Mouse (Mus musculus) stomach, postnatal 0 days (tissue): ENCODE results near the gene Ghsr. TPM values are rescaled to one million over a fixed set of nuclear protein-coding genes. Genes with fewer than 3 reads are reported as not detected.

ENCODE experiments used
- ATAC-seq: fragments of 200-750 bp; cut with Nextera tagmentation; 2 replicates; pipeline ENCODE4 v1.8.0; 2017; ENCODE audit not compliant: low FRiP score, low TSS enrichment
- DNase-seq: peaks from one replicate; pipeline ENCODE4 v3.0.0-alpha.2; 2016; ENCODE audit warnings: low spot score
- H3K27ac ChIP-seq: fragments of 300-500 bp; sonication (generic); replicated peaks from 2 replicates; pipeline ENCODE4 v1.5.1; 2014; ENCODE audit warnings: mild to moderate bottlenecking, control low read depth
- H3K27me3 ChIP-seq: fragments of 300-500 bp; sonication (generic); 2 replicates; pipeline ENCODE4 v1.6.1; 2014; ENCODE audit warnings: low read length; ENCODE audit not compliant: control insufficient read depth, insufficient read depth
- H3K36me3 ChIP-seq: fragments of 300-500 bp; sonication (generic); 2 replicates; pipeline ENCODE4 v1.6.1; 2014; ENCODE audit warnings: low read length, mixed read lengths; ENCODE audit not compliant: control insufficient read depth, insufficient read depth
- H3K4me1 ChIP-seq: fragments of 300-500 bp; sonication (generic); replicated peaks from 2 replicates; pipeline ENCODE4 v1.6.1; 2014; ENCODE audit warnings: antibody characterized with exemption; ENCODE audit not compliant: control insufficient read depth, insufficient read depth
- H3K4me2 ChIP-seq: fragments of 300-500 bp; sonication (generic); replicated peaks from 2 replicates; pipeline ENCODE4 v1.6.1; 2014; ENCODE audit warnings: low read depth, mild to moderate bottlenecking, control low read depth, moderate library complexity
- H3K4me3 ChIP-seq: fragments of 300-500 bp; sonication (generic); 2 replicates; pipeline ENCODE4 v1.5.1; 2014; ENCODE audit warnings: low read depth, low read length, control low read depth
- H3K9ac ChIP-seq: fragments of 300-500 bp; sonication (generic); 2 replicates; pipeline ENCODE4 v1.6.1; 2014; ENCODE audit warnings: mild to moderate bottlenecking, low read length, control low read depth, mixed read lengths
- H3K9me3 ChIP-seq: fragments of 300-500 bp; sonication (generic); 2 replicates; pipeline ENCODE4 v1.6.1; 2016; ENCODE audit warnings: low read length; ENCODE audit not compliant: control insufficient read depth
- CTCF ChIP-seq: IDR thresholded peaks from 2 replicates; pipeline ENCODE4 v1.5.1; 2016; ENCODE audit warnings: antibody characterized with exemption, low read depth, mild to moderate bottlenecking, moderate library complexity
- EP300 ChIP-seq: optimal IDR thresholded peaks from 2 replicates; pipeline ENCODE3; 2016; ENCODE audit warnings: antibody characterized with exemption
- WGBS: fragments of 180-500 bp; shearing (Covaris S2); extraction: QIAGEN DNeasy Blood & Tissue Kit; methylation state at CpG from one replicate; pipeline ENCODE4 v1.1.7; 2014; 5-methylcytosine and 5-hydroxymethylcytosine counted together
- polyA plus RNA-seq: library from polyadenylated mRNA; unstranded; fragments of >200 nt; fragmentation: Nextera tagmentation; extraction: Ambion mirVana; gene quantifications from 2 replicates; pipeline ENCODE4 v1.2.1, GENCODE M21; 2015

The Ghsr gene
- polyA plus RNA-seq, 1 experiment from 2014 or later, result not detected

DNA sequence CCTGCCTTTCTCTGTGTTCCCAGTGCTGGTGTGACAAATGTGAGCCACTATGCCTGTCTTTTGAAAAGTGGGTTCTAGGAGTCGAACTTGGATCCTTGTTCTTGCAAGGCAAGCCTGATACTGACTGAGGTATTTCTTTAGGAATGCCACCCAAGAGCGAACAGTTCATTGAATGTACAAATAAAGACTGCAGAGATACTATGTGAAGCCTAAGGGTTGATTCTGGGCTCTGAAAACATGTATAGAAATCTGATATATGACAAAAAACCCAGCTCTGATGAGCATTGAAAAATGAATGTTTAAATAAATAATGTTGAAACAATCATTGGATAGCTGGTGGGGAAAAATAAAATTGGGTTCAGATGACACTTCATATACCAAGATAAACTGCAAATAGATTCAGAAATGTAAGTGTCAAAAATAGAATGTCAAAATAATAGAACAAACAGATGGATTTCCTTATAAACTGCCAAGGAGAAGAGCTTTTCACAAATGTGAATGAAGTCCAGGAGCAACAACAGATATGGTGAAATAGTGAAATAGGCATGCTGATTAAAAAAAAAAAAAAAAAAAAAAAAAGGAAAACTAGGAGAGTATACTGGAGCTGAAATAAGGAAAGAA is 11.9 kb upstream of the Ghsr start:
- no peaks in the 10 kb centered on the region for H3K36me3 ChIP-seq
- H3K4me3 ChIP-seq, result no peak overlapping the region
- no peaks in the 10 kb centered on the region for H3K4me1 ChIP-seq
- no peak overlapping the region for H3K4me2 ChIP-seq
- 73% methylated on average over 2 of the region's 2 CpGs for WGBS
- no peak for DNase-seq
- H3K27me3 ChIP-seq, result no peaks in the 10 kb centered on the region
- no peak for TF ChIP-seq CTCF
- no peak for TF ChIP-seq EP300
- no peak for ATAC-seq
- H3K9ac ChIP-seq, result no peak overlapping the region
- no peaks in the 10 kb centered on the region for H3K9me3 ChIP-seq
- no peak overlapping the region for H3K27ac ChIP-seq

DNA sequence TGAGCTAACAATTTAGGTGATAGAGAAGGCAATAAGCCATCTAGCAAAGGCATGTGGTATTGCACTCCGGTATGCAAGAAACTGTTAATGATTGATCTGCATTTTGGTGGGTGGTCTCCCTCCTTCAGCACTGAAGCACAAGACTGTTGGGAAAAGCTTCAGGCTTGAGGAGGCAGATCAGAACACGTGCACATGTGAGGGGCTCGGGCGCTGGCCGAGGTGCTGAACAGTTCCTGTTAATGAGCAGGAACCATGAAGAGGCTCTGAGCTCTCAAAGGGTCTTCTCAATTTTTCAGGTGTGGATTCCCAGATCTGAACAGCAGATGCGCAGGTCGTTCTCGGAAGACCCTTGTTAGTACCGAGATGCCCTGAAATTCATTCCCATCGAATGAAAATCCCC is 1.0 kb upstream of the Ghsr start:
- no peaks in the 10 kb centered on the region for H3K36me3 ChIP-seq
- ATAC-seq (no peak), DNase-seq (peak; percentile 50)
- no peaks in the 10 kb centered on the region for H3K9me3 ChIP-seq
- no peaks in the 10 kb centered on the region for H3K4me1 ChIP-seq
- no peak overlapping the region for H3K9ac ChIP-seq
- H3K4me3 ChIP-seq, result no peak overlapping the region
- TF ChIP-seq CTCF (no peak), EP300 (no peak)
- no peak overlapping the region for H3K4me2 ChIP-seq
- H3K27ac ChIP-seq, result no peak overlapping the region
- WGBS, result 4% methylated on average over 10 of the region's 10 CpGs
- peaks cover 6% of the 10 kb centered on the region; the same call in 1 of the 2 replicates for H3K27me3 ChIP-seq

DNA sequence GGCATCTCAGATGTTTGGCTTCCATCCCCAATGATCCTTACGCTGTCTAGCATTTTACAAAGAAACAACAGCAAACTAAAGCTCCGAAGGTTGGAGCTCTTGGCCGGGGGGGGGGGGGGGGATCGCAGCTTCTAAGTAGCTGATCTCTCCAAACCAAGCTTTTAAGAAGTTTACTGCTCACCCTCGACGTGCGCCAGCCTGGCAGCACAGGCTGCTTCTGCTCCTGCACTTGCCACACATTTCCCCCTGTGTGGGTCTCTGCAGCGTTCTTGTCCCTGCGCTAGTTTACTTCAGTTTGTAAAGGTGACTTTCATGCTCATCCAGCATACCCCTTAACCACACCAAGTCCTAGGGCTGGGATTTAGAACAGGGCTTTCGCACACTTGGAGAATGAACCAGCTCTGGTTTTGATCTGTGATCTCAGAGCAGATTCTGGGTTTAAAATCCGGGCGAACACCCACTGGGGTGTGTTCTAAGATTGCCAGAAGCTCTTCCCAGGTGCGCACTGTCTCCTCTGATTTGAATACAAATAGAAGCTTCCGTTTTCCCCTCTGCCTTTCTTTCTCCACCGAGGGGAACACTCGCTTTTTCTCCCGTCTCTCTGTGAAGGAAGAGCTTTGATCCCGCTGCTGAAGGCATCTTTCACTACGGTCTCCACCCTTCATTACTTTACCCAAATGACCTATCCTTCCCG is 422 bp upstream of the Ghsr start:
- ATAC-seq, result no peak
- Histone ChIP-seq H3K9me3 (no peaks in the 10 kb centered on the region), H3K36me3 (no peaks in the 10 kb centered on the region), H3K27ac (no peak overlapping the region), H3K4me1 (no peaks in the 10 kb centered on the region), H3K4me2 (no peak overlapping the region), H3K4me3 (no peak overlapping the region), H3K27me3 (peaks cover 6% of the 10 kb centered on the region; the same call in 1 of the 2 replicates), H3K9ac (no peak overlapping the region)
- 5% methylated on average over 20 of the region's 20 CpGs for WGBS
- no peak for DNase-seq
- TF ChIP-seq CTCF, result no peak
- TF ChIP-seq EP300, result no peak

DNA sequence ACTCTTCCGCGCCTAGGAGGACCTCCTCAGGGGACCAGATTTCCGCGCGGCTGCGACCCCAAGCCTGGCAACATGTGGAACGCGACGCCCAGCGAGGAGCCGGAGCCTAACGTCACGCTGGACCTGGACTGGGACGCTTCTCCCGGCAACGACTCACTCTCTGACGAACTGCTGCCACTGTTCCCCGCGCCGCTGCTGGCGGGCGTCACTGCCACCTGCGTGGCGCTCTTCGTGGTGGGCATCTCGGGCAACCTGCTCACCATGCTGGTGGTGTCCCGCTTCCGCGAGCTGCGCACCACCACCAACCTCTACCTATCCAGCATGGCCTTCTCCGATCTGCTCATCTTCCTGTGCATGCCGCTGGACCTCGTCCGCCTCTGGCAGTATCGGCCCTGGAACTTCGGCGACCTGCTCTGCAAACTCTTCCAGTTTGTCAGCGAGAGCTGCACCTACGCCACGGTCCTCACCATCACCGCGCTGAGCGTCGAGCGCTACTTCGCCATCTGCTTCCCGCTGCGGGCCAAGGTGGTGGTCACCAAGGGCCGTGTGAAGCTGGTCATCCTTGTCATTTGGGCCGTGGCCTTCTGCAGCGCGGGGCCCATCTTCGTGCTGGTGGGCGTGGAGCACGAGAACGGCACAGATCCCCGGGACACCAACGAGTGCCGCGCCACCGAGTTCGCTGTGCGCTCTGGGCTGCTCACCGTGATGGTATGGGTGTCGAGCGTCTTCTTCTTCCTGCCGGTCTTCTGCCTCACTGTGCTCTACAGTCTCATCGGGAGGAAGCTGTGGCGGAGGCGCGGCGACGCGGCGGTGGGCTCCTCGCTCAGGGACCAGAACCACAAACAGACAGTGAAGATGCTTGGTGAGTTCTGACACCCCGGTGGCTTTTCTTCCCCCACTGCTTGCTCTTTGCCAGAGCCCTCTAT is 837 bp downstream of the Ghsr start:
- DNase-seq, result no peak
- Histone ChIP-seq H3K36me3 (no peaks in the 10 kb centered on the region), H3K27me3 (peaks cover 6% of the 10 kb centered on the region; the same call in 1 of the 2 replicates), H3K4me1 (no peaks in the 10 kb centered on the region), H3K27ac (no peak overlapping the region), H3K4me2 (no peak overlapping the region), H3K9me3 (no peaks in the 10 kb centered on the region), H3K4me3 (0 out of 2 replicates have a peak overlapping the region, but pooled peaks have one; percentile 8), H3K9ac (no peak overlapping the region)
- ATAC-seq, result no peak
- TF ChIP-seq CTCF, result no peak
- TF ChIP-seq EP300, result no peak
- WGBS, result 3% methylated on average over 71 of the region's 77 CpGs

DNA sequence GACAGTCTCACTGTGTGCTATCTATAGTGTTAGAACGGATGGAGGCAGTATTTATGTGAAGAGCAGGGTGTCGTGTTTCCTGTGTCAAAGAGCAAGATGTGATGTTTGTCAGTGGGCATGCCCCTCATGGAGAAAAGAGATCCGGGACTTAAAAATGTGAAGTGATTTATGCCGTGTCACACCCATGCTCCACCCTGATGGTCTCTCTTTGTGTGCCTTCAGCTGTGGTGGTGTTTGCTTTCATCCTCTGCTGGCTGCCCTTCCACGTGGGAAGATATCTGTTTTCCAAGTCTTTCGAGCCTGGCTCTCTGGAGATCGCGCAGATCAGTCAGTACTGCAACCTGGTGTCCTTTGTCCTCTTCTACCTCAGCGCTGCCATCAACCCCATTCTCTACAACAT is 3.2 kb downstream of the Ghsr start:
- WGBS, result 33% methylated on average over 9 of the region's 9 CpGs
- no peak overlapping the region for H3K27ac ChIP-seq
- DNase-seq (no peak), ATAC-seq (no peak)
- no peak overlapping the region for H3K9ac ChIP-seq
- TF ChIP-seq CTCF (no peak), EP300 (no peak)
- H3K9me3 ChIP-seq, result no peaks in the 10 kb centered on the region
- no peak overlapping the region for H3K4me2 ChIP-seq
- no peak overlapping the region for H3K4me3 ChIP-seq
- H3K36me3 ChIP-seq, result no peaks in the 10 kb centered on the region
- H3K27me3 ChIP-seq, result peaks cover 6% of the 10 kb centered on the region; the same call in 1 of the 2 replicates
- H3K4me1 ChIP-seq, result no peaks in the 10 kb centered on the region
